Mouse (Mus musculus): Measurements from ENCODE around the gene Trpc2.

DNA sequence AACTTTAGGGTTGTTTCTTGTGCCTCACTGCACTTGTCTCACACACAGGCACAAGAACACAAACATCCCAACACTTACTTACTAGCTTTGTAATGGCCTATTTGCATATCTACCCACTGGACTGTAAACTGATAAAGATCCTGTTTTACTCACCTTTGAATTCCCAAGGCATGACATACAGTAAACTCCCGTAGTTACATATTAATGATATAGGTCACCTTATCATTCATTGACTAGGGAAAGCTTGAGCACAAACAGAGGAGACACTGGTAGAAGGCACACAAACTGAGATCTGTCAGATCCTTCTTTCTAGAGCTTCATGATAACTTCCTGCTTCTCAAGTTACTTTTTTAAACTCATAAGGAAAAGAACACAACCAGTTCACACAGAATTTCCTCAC, 20.7 kb upstream of the Trpc2 start:
- TF ChIP-seq CTCF (IDR thresholded peaks at IDR 0.05; ENCODE audit: control insufficient read depth, insufficient read depth, low read length) (no peak), POLR2A (IDR thresholded peaks at IDR 0.05; ENCODE audit: borderline replicate concordance, control insufficient read depth, low read depth, low read length) (no peak)

Measured in bone marrow, adult 2 months (tissue).